Mouse (Mus musculus): ENCODE measurements around the gene 2410137M14Rik. TPM values are rescaled to one million over a fixed set of nuclear protein-coding genes. Genes with fewer than 3 reads are reported as not detected.
"Not testable (repeated sequence)": the region's sequence is repeated elsewhere in the genome, so short reads cannot be mapped to it uniquely, and the experiment has no call there.

Gene 2410137M14Rik
- polyA plus RNA-seq, 1 experiment from 2014 or later = not detected

DNA sequence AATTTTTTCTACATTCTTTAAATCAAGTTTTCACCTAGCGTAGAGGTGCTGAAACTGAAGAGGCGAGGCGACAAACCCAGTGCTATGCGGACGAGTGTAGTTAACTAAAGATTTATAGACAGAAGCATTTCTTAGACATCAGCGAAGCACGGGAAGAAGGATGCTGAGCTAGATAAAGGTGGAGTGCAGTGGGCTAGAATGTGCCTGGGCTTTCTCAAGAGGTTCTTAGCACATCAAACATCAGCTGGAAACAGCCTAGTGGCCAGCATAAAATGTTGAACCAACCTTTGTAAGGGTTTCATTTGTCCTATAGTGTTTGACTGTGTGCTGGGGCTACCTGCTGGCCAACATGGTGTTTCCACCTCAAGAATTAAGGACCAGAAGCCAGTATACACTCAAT, 19.8 kb upstream of the 2410137M14Rik start, which contains the start of gene Zfp57:
Zfp57 (plus strand) TSS at position 301 of the 400 bp plus-strand sequence.
- no peak within 1 kb of the TSS for H3K27ac ChIP-seq (ENCODE audit: low read depth)
- peaks cover 9% of the 10 kb centered on the region for H3K36me3 ChIP-seq (ENCODE audit: control insufficient read depth, insufficient read depth, low read length)
- H3K9me3 ChIP-seq (ENCODE audit: control insufficient read depth, low read length) = no peaks in the 10 kb centered on the region
- ATAC-seq (replicated peaks; ENCODE audit: low FRiP score, low TSS enrichment, low read depth) = no peak
- 87% methylated on average over 7 of the region's 7 CpGs for WGBS
- DNase-seq (ENCODE audit: low spot score) = no peak
- H3K27me3 ChIP-seq (replicated peaks; ENCODE audit: control insufficient read depth, insufficient read depth, low read length) = no peaks in the 10 kb centered on the region
- no peak within 1 kb of the TSS for H3K9ac ChIP-seq (ENCODE audit: low read length)
- peak within 1 kb of the TSS; percentile 79 for H3K4me2 ChIP-seq (ENCODE audit: low read length)
- peaks cover 14% of the 10 kb centered on the region for H3K4me1 ChIP-seq (replicated peaks; ENCODE audit: control insufficient read depth, insufficient read depth, low read length)
- no peak within 1 kb of the TSS for H3K4me3 ChIP-seq (ENCODE audit: low read depth, low read length)

DNA sequence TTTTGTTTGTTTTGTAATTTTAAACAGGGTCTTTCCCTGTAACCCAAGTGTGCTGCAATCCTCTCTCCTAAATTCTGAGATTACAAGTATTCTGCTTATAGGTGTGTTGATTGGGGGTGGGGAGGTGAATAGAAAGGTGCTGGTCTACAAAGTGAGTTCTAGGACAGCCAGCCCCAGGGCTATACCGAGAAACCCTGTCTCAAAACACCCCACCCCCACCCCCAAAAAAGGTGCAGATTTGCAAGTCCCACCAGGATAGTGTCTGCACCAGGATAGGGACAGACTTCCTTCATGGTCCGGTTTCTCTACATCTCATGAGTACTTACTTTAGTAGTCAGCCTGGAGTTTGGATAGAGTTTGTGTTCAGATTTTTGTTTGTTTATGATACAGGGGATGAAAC, 17.4 kb upstream of the 2410137M14Rik start:
- Histone ChIP-seq H3K4me2 (ENCODE audit: low read length) (no peak overlapping the region), H3K4me1 (replicated peaks; ENCODE audit: control insufficient read depth, insufficient read depth, low read length) (peaks cover 7% of the 10 kb centered on the region), H3K36me3 (ENCODE audit: control insufficient read depth, insufficient read depth, low read length) (no peaks in the 10 kb centered on the region), H3K9me3 (ENCODE audit: control insufficient read depth, low read length) (no peaks in the 10 kb centered on the region), H3K9ac (ENCODE audit: low read length) (no peak overlapping the region), H3K27me3 (replicated peaks; ENCODE audit: control insufficient read depth, insufficient read depth, low read length) (no peaks in the 10 kb centered on the region), H3K4me3 (ENCODE audit: low read depth, low read length) (no peak overlapping the region), H3K27ac (ENCODE audit: low read depth) (no peak overlapping the region)
- 60% methylated on average over 2 of the region's 2 CpGs for WGBS
- ATAC-seq (replicated peaks; ENCODE audit: low FRiP score, low TSS enrichment, low read depth) (no peak), DNase-seq (ENCODE audit: low spot score) (no peak)

DNA sequence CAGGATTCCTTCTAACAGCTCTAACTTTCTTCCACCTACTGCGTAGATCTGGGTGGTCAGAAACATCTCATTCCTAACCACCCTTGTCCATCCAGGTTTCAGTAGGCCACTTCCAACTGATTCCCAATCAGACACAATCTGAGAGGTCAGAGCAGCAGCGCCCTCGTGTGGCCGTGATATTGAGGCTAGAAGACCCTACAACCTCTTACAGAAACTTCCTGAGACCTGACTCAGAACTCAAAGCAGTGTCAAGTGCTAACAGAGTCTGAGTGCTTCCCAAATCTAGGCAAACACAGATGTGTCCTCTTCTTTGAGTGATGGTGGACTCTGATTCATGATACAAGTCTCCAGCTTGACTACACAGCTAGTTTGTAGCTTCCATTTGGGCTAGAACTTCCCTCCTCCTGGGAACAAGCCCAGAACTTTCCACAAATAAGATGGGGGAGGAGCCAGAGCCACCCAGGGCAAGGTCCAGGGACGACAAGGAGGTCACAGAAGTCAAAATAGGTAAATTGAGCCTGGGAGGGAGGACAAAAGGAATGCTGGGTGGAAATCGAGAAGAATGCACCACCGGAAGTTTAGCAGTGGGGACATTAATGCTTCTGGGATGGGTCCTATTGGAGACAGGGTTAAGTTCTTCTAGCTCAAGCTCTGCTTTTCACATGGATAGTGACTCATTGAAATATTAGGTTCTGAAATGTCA, 16.1 kb upstream of the 2410137M14Rik start:
- H3K4me1 ChIP-seq (replicated peaks; ENCODE audit: control insufficient read depth, insufficient read depth, low read length) = no peaks in the 10 kb centered on the region
- peak; percentile 92 for DNase-seq (ENCODE audit: low spot score)
- ATAC-seq (replicated peaks; ENCODE audit: low FRiP score, low TSS enrichment, low read depth) = no peak; the same call in 1 of the 2 replicates
- H3K4me3 ChIP-seq (ENCODE audit: low read depth, low read length) = no peak overlapping the region
- H3K36me3 ChIP-seq (ENCODE audit: control insufficient read depth, insufficient read depth, low read length) = no peaks in the 10 kb centered on the region
- H3K27me3 ChIP-seq (replicated peaks; ENCODE audit: control insufficient read depth, insufficient read depth, low read length) = no peaks in the 10 kb centered on the region
- H3K27ac ChIP-seq (ENCODE audit: low read depth) = no peak overlapping the region
- no peak overlapping the region for H3K4me2 ChIP-seq (ENCODE audit: low read length)
- H3K9ac ChIP-seq (ENCODE audit: low read length) = no peak overlapping the region
- WGBS = 25% methylated on average over 7 of the region's 7 CpGs
- no peaks in the 10 kb centered on the region for H3K9me3 ChIP-seq (ENCODE audit: control insufficient read depth, low read length)

- Histone ChIP-seq H3K4me3 (ENCODE audit: low read depth, low read length) (no peak overlapping the region), H3K36me3 (ENCODE audit: control insufficient read depth, insufficient read depth, low read length) (no peaks in the 10 kb centered on the region), H3K27ac (ENCODE audit: low read depth) (no peak overlapping the region), H3K9ac (ENCODE audit: low read length) (no peak overlapping the region), H3K9me3 (ENCODE audit: control insufficient read depth, low read length) (no peaks in the 10 kb centered on the region), H3K4me1 (replicated peaks; ENCODE audit: control insufficient read depth, insufficient read depth, low read length) (no peaks in the 10 kb centered on the region), H3K27me3 (replicated peaks; ENCODE audit: control insufficient read depth, insufficient read depth, low read length) (0 out of 2 replicates have a peak, but pooled peaks cover 5% of the 10 kb centered on the region), H3K4me2 (ENCODE audit: low read length) (no peak overlapping the region)
- no peak for DNase-seq (ENCODE audit: low spot score)
- ATAC-seq (replicated peaks; ENCODE audit: low FRiP score, low TSS enrichment, low read depth) = no peak
- WGBS = 73% methylated on average over 3 of the region's 3 CpGs
These were observed 14.4 kb upstream of the 2410137M14Rik start for GRCm38 (mm10) chr17:36995448-36995847.

- ATAC-seq (replicated peaks; ENCODE audit: low FRiP score, low TSS enrichment, low read depth) (no peak), DNase-seq (ENCODE audit: low spot score) (no peak)
- Histone ChIP-seq H3K4me1 (replicated peaks; ENCODE audit: control insufficient read depth, insufficient read depth, low read length) (no peaks in the 10 kb centered on the region), H3K27me3 (replicated peaks; ENCODE audit: control insufficient read depth, insufficient read depth, low read length) (peaks cover 8% of the 10 kb centered on the region), H3K36me3 (ENCODE audit: control insufficient read depth, insufficient read depth, low read length) (no peaks in the 10 kb centered on the region), H3K9me3 (ENCODE audit: control insufficient read depth, low read length) (no peaks in the 10 kb centered on the region), H3K4me2 (ENCODE audit: low read length) (no peak overlapping the region), H3K9ac (ENCODE audit: low read length) (no peak overlapping the region), H3K27ac (ENCODE audit: low read depth) (no peak overlapping the region), H3K4me3 (ENCODE audit: low read depth, low read length) (no peak overlapping the region)
- 78% methylated on average over 2 of the region's 2 CpGs for WGBS
These were observed 13.5 kb upstream of the 2410137M14Rik start for GRCm38 (mm10) chr17:36994528-36994927.

DNA sequence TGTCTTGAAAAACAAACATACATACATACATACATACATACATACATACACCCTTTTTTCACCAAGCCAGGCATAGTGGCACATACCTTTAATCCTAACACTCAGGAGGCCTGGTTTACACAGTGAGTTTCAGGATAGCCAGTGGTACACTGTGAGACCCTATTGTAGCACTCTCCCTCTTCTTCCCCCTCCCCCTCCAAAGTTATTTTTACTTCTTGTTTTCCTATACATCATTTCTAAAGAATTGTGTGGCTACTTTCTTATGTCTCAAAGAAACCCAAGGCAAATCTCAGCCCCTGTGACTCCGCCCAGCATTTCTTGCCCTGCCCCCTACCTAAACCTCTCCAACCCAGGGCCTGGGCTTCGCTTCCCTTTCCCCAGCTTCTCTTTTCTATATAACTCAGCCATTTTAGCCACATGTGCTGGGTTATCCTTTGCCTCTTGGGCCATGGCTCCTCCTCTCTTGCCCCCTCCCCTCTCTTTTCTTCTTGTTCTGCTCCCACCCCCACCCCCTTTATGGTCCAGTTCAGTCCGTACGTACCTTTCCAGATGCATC, 12.8 kb upstream of the 2410137M14Rik start:
- ATAC-seq (replicated peaks; ENCODE audit: low FRiP score, low TSS enrichment, low read depth) = no peak
- WGBS = 90% methylated on average over 4 of the region's 4 CpGs
- Histone ChIP-seq H3K4me1 (replicated peaks; ENCODE audit: control insufficient read depth, insufficient read depth, low read length) (no peaks in the 10 kb centered on the region), H3K27ac (ENCODE audit: low read depth) (no peak overlapping the region), H3K4me3 (ENCODE audit: low read depth, low read length) (no peak overlapping the region), H3K4me2 (ENCODE audit: low read length) (no peak overlapping the region), H3K36me3 (ENCODE audit: control insufficient read depth, insufficient read depth, low read length) (no peaks in the 10 kb centered on the region), H3K27me3 (replicated peaks; ENCODE audit: control insufficient read depth, insufficient read depth, low read length) (peaks cover 15% of the 10 kb centered on the region), H3K9me3 (ENCODE audit: control insufficient read depth, low read length) (no peaks in the 10 kb centered on the region), H3K9ac (ENCODE audit: low read length) (no peak overlapping the region)
- DNase-seq (ENCODE audit: low spot score) = no peak

- no peaks in the 10 kb centered on the region for H3K4me1 ChIP-seq (replicated peaks; ENCODE audit: control insufficient read depth, insufficient read depth, low read length)
- no peaks in the 10 kb centered on the region for H3K36me3 ChIP-seq (ENCODE audit: control insufficient read depth, insufficient read depth, low read length)
- H3K9me3 ChIP-seq (ENCODE audit: control insufficient read depth, low read length) = no peaks in the 10 kb centered on the region
- no peak overlapping the region for H3K4me3 ChIP-seq (ENCODE audit: low read depth, low read length)
- ATAC-seq (replicated peaks; ENCODE audit: low FRiP score, low TSS enrichment, low read depth) (no peak), DNase-seq (ENCODE audit: low spot score) (no peak)
- H3K9ac ChIP-seq (ENCODE audit: low read length) = no peak overlapping the region
- no peak overlapping the region for H3K27ac ChIP-seq (ENCODE audit: low read depth)
- 73% methylated on average over 3 of the region's 3 CpGs for WGBS
- H3K27me3 ChIP-seq (replicated peaks; ENCODE audit: control insufficient read depth, insufficient read depth, low read length) = peaks cover 28% of the 10 kb centered on the region
- no peak overlapping the region for H3K4me2 ChIP-seq (ENCODE audit: low read length)
These were observed 11.5 kb upstream of the 2410137M14Rik start for GRCm38 (mm10) chr17:36992336-36993104.

GRCm38 (mm10) chr17:36990630-36991029, 9.6 kb upstream of the 2410137M14Rik start:
- H3K9me3 ChIP-seq (ENCODE audit: control insufficient read depth, low read length); H3K36me3 ChIP-seq (ENCODE audit: control insufficient read depth, insufficient read depth, low read length); DNase-seq (ENCODE audit: low spot score); H3K4me2 ChIP-seq (ENCODE audit: low read length); H3K27ac ChIP-seq (ENCODE audit: low read depth); H3K4me3 ChIP-seq (ENCODE audit: low read depth, low read length); H3K4me1 ChIP-seq (replicated peaks; ENCODE audit: control insufficient read depth, insufficient read depth, low read length); H3K9ac ChIP-seq (ENCODE audit: low read length); ATAC-seq (replicated peaks; ENCODE audit: low FRiP score, low TSS enrichment, low read depth): not testable (repeated sequence)
- H3K27me3 ChIP-seq (replicated peaks; ENCODE audit: control insufficient read depth, insufficient read depth, low read length) = peaks cover 32% of the 10 kb centered on the region
- WGBS = 91% methylated on average over 5 of the region's 6 CpGs

Measured in intestine, embryonic 14.5 days (tissue).